Mouse (Mus musculus) liver, postnatal 0 days (tissue): Measurements from ENCODE around the gene Pde3a. TPM values are rescaled to one million over a fixed set of nuclear protein-coding genes. Genes with fewer than 3 reads are reported as not detected.

Experiments
- ATAC-seq: fragments of 200-750 bp; cut with Nextera tagmentation; 2 replicates; pipeline ENCODE4 v1.8.0; 2017; ENCODE audit warnings: mild to moderate bottlenecking, moderate library complexity
- DNase-seq: peaks from one replicate; pipeline ENCODE4 v3.0.0-alpha.2; 2016
- H3K27ac ChIP-seq: fragments of 300-500 bp; sonication (generic); 2 replicates; pipeline ENCODE4 v1.5.1; 2014; ENCODE audit warnings: antibody characterized with exemption, moderate library complexity, mild to moderate bottlenecking, low read depth
- H3K27me3 ChIP-seq: fragments of 300-500 bp; sonication (generic); 2 replicates; pipeline ENCODE4 v1.6.1; 2014; ENCODE audit warnings: low read length, control low read depth, mixed read lengths; ENCODE audit not compliant: insufficient read depth
- H3K36me3 ChIP-seq: fragments of 300-500 bp; sonication (generic); replicated peaks from 2 replicates; pipeline ENCODE4 v1.6.1; 2014; ENCODE audit warnings: mild to moderate bottlenecking, control low read depth, low read length, moderate library complexity, mixed read lengths; ENCODE audit not compliant: insufficient read depth
- H3K4me1 ChIP-seq: fragments of 300-500 bp; sonication (generic); 2 replicates; pipeline ENCODE4 v1.6.1; 2014; ENCODE audit warnings: antibody characterized with exemption, mild to moderate bottlenecking, control low read depth; ENCODE audit not compliant: insufficient read depth
- H3K4me2 ChIP-seq: fragments of 300-500 bp; sonication (generic); 2 replicates; pipeline ENCODE4 v1.6.1; 2014; ENCODE audit warnings: low read depth, mild to moderate bottlenecking, low read length, moderate library complexity, mixed read lengths
- H3K4me3 ChIP-seq: fragments of 300-500 bp; sonication (generic); 2 replicates; pipeline ENCODE4 v1.5.1; 2014; ENCODE audit warnings: low read depth, low read length
- H3K9ac ChIP-seq: fragments of 300-500 bp; sonication (generic); replicated peaks from 2 replicates; pipeline ENCODE4 v1.6.1; 2014; ENCODE audit warnings: mild to moderate bottlenecking, moderate library complexity
- H3K9me3 ChIP-seq: fragments of 300-500 bp; sonication (generic); 2 replicates; pipeline ENCODE4 v1.6.1; 2016; ENCODE audit warnings: mild to moderate bottlenecking, control low read depth, low read length, mixed read lengths
- CTCF ChIP-seq: sonication (generic); IDR thresholded peaks from 2 replicates; pipeline ENCODE4 v1.5.1; 2016; ENCODE audit warnings: antibody characterized with exemption, low read depth
- EP300 ChIP-seq: IDR thresholded peaks from 2 replicates; pipeline ENCODE4 v1.6.1; 2016; ENCODE audit warnings: antibody characterized with exemption, low read depth, mild to moderate bottlenecking
- WGBS: fragments of 180-500 bp; shearing (Covaris S2); extraction: QIAGEN DNeasy Blood & Tissue Kit; methylation state at CpG from one replicate; pipeline ENCODE4 v1.1.7; 2014; ENCODE audit not compliant: insufficient replicate concordance; 5-methylcytosine and 5-hydroxymethylcytosine counted together
- polyA plus RNA-seq: library from polyadenylated mRNA; unstranded; fragments of >200 nt; fragmentation: Nextera tagmentation; extraction: Ambion mirVana; gene quantifications from 2 replicates; pipeline ENCODE4 v1.2.1, GENCODE M21; 2015

Pde3a gene
- polyA plus RNA-seq, 1 experiment from 2014 or later, result 1.3 TPM

- WGBS, result 78% methylated on average over 1 of the region's 1 CpGs
- Histone ChIP-seq H3K27ac (no peak overlapping the region), H3K36me3 (no peaks in the 10 kb centered on the region), H3K4me1 (no peaks in the 10 kb centered on the region), H3K27me3 (no peaks in the 10 kb centered on the region), H3K9me3 (no peaks in the 10 kb centered on the region), H3K4me3 (no peak overlapping the region), H3K4me2 (no peak overlapping the region), H3K9ac (no peak overlapping the region)
- no peak for TF ChIP-seq EP300
- no peak for ATAC-seq
- DNase-seq, result no peak
Observed at GRCm38 (mm10) chr6:141525787-141526186, 276.7 kb downstream of the Pde3a start.

GRCm38 (mm10) chr6:141530865-141531264, 281.8 kb downstream of the Pde3a start:
- DNase-seq (no peak), ATAC-seq (no peak)
- TF ChIP-seq EP300 (no peak), CTCF (no peak)
- no peaks in the 10 kb centered on the region for H3K9me3 ChIP-seq
- H3K4me1 ChIP-seq, result no peaks in the 10 kb centered on the region
- H3K27me3 ChIP-seq, result no peaks in the 10 kb centered on the region
- no peak overlapping the region for H3K27ac ChIP-seq
- 84% methylated on average over 6 of the region's 6 CpGs for WGBS
- no peaks in the 10 kb centered on the region for H3K36me3 ChIP-seq
- no peak overlapping the region for H3K4me2 ChIP-seq
- H3K9ac ChIP-seq, result no peak overlapping the region
- no peak overlapping the region for H3K4me3 ChIP-seq

GRCm38 (mm10) chr6:141537298-141537697, 288.2 kb downstream of the Pde3a start:
- Histone ChIP-seq H3K4me2 (no peak overlapping the region), H3K4me3 (no peak overlapping the region), H3K27me3 (no peaks in the 10 kb centered on the region), H3K9me3 (no peaks in the 10 kb centered on the region), H3K27ac (no peak overlapping the region), H3K36me3 (no peaks in the 10 kb centered on the region), H3K4me1 (no peaks in the 10 kb centered on the region), H3K9ac (no peak overlapping the region)
- no peak for ATAC-seq
- WGBS, result 42% methylated on average over 3 of the region's 3 CpGs
- TF ChIP-seq CTCF, result no peak
- TF ChIP-seq EP300, result no peak
- no peak for DNase-seq

DNA sequence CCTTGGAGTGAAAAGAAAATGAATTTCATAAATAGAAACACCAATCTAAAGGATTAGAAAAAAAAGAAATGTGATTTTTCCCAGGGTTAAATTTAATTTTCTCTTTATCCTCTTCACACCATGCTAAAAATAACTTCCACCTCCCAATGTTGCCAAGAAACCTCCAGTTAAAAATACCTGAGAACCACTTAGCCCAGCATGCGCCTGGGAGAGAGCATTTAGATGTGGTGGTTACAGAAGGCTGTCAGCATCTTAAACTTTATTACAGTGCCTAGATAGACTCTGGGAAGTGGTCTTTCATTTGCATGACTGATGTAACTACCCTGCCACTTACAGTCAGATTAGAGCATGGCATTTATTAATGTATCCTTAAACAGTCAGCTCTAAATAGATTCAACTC, 292.1 kb downstream of the Pde3a start:
- ATAC-seq (no peak), DNase-seq (no peak)
- no peak overlapping the region for H3K4me3 ChIP-seq
- no peaks in the 10 kb centered on the region for H3K4me1 ChIP-seq
- no peaks in the 10 kb centered on the region for H3K9me3 ChIP-seq
- no peak overlapping the region for H3K9ac ChIP-seq
- H3K36me3 ChIP-seq, result no peaks in the 10 kb centered on the region
- TF ChIP-seq CTCF, result no peak
- TF ChIP-seq EP300, result no peak
- WGBS, result 70% methylated on average over 1 of the region's 1 CpGs
- no peaks in the 10 kb centered on the region for H3K27me3 ChIP-seq
- no peak overlapping the region for H3K4me2 ChIP-seq
- no peak overlapping the region for H3K27ac ChIP-seq

DNA sequence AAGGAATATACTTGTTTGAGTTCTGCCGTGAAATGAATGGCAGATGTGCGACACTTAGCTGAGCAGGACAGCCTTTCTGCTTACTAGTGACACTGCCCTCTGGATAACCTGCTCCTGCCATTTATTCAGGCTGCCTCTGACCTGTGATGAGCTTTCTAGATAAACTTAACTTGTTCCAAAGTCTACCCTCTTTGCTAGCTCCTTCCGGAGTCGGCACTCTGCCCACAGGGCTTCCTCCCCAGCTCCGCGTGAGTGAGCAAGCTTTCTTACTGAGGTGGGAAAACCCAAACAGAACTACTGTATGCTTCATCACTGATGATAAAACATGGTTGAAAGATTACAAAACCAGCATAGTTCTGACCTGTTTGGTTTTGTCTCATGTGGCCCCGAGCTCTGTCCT, 294.3 kb downstream of the Pde3a start:
- Histone ChIP-seq H3K4me2 (no peak overlapping the region), H3K9ac (no peak overlapping the region), H3K9me3 (no peaks in the 10 kb centered on the region), H3K4me1 (no peaks in the 10 kb centered on the region), H3K27ac (no peak overlapping the region), H3K36me3 (no peaks in the 10 kb centered on the region), H3K4me3 (no peak overlapping the region), H3K27me3 (no peaks in the 10 kb centered on the region)
- TF ChIP-seq CTCF (no peak), EP300 (no peak)
- ATAC-seq, result no peak
- WGBS, result 70% methylated on average over 7 of the region's 7 CpGs
- DNase-seq, result no peak
